Mouse (Mus musculus): ENCODE results near the gene Dbil5.

Gene Dbil5

GRCm38 (mm10) chr11:76225051-76225450, 7.6 kb downstream of the Dbil5 start:
- no peak for DNase-seq (ENCODE audit: low spot score in 2 of 2)

GRCm38 (mm10) chr11:76236136-76236535, 18.7 kb downstream of the Dbil5 start:
- DNase-seq (ENCODE audit: low spot score in 2 of 2), result no peak

- DNase-seq (ENCODE audit: low spot score in 2 of 2), result no peak
These were observed 22.3 kb downstream of the Dbil5 start for GRCm38 (mm10) chr11:76239750-76240149.

GRCm38 (mm10) chr11:76242901-76243810, 25.7 kb downstream of the Dbil5 start, which contains the start of the genes Mrm3 and Glod4:
Gene Mrm3 (plus strand): TSS chr11:76243715.
Gene Glod4 (minus strand): TSS chr11:76243725.
- peak; percentile 74 to 87 for DNase-seq (ENCODE audit: low spot score in 2 of 2)

GRCm38 (mm10) chr11:76243811-76244546, 26.6 kb downstream of the Dbil5 start:
- DNase-seq (ENCODE audit: low spot score in 2 of 2), result no peak

- no peak for DNase-seq (ENCODE audit: low spot score in 2 of 2)
These were observed 29.0 kb downstream of the Dbil5 start for GRCm38 (mm10) chr11:76246439-76246838.

- DNase-seq (ENCODE audit: low spot score in 2 of 2), result no peak
These were observed 29.8 kb downstream of the Dbil5 start for GRCm38 (mm10) chr11:76247239-76247638.

- DNase-seq (ENCODE audit: low spot score in 2 of 2), result no peak
These were observed 34.6 kb downstream of the Dbil5 start for GRCm38 (mm10) chr11:76252036-76252435.

GRCm38 (mm10) chr11:76253145-76253917, 35.9 kb downstream of the Dbil5 start:
- DNase-seq (ENCODE audit: low spot score in 2 of 2), result peak; percentile 58 to 75

- no peak for DNase-seq (ENCODE audit: low spot score in 2 of 2)
These were observed 36.5 kb downstream of the Dbil5 start for GRCm38 (mm10) chr11:76253918-76254264.

- DNase-seq (ENCODE audit: low spot score in 2 of 2), result no peak
These were observed 38.1 kb downstream of the Dbil5 start for GRCm38 (mm10) chr11:76255431-76256001.

- no peak for DNase-seq (ENCODE audit: low spot score in 2 of 2)
These were observed 38.7 kb downstream of the Dbil5 start for GRCm38 (mm10) chr11:76256129-76256528.

- no peak for DNase-seq (ENCODE audit: low spot score in 2 of 2)
These were observed 40.0 kb downstream of the Dbil5 start for GRCm38 (mm10) chr11:76257386-76257785.

- no peak for DNase-seq (ENCODE audit: low spot score in 2 of 2)
These were observed 41.1 kb downstream of the Dbil5 start for GRCm38 (mm10) chr11:76258511-76258910.

- no peak for DNase-seq (ENCODE audit: low spot score in 2 of 2)
These were observed 43.0 kb downstream of the Dbil5 start for GRCm38 (mm10) chr11:76260208-76261050.

- DNase-seq (ENCODE audit: low spot score in 2 of 2), result no peak
These were observed 43.8 kb downstream of the Dbil5 start for GRCm38 (mm10) chr11:76261224-76261623.

- no peak for DNase-seq (ENCODE audit: low spot score in 2 of 2)
These were observed 45.4 kb downstream of the Dbil5 start for GRCm38 (mm10) chr11:76262611-76263351.

GRCm38 (mm10) chr11:76267550-76267949, 50.1 kb downstream of the Dbil5 start:
- no peak for DNase-seq (ENCODE audit: low spot score in 2 of 2)

GRCm38 (mm10) chr11:76268001-76268459, 50.6 kb downstream of the Dbil5 start:
- DNase-seq (ENCODE audit: low spot score in 2 of 2), result no peak

All from spleen, postnatal 14 days (tissue).